Mouse (Mus musculus) embryonic facial prominence, embryonic 10.5 days (tissue): ENCODE results near the gene Nav2. TPM values are rescaled to one million over a fixed set of nuclear protein-coding genes. Genes with fewer than 3 reads are reported as not detected.

Experiments used
- DNase-seq: peaks from one replicate; pipeline ENCODE4 v3.0.0-alpha.2; 2017; ENCODE audit warnings: low spot score
- H3K27ac ChIP-seq: fragments of 300-500 bp; sonication (generic); replicated peaks from 2 replicates; pipeline ENCODE4 v1.5.1; 2016; ENCODE audit warnings: mild to moderate bottlenecking
- H3K27me3 ChIP-seq: fragments of 300-500 bp; sonication (generic); replicated peaks from 2 replicates; pipeline ENCODE4 v1.6.1; 2016; ENCODE audit warnings: low read depth, mild to moderate bottlenecking; ENCODE audit not compliant: poor library complexity, severe bottlenecking
- H3K36me3 ChIP-seq: fragments of 300-500 bp; sonication (generic); replicated peaks from 2 replicates; pipeline ENCODE4 v1.6.1; 2016; ENCODE audit warnings: mild to moderate bottlenecking, moderate library complexity
- H3K4me1 ChIP-seq: fragments of 300-500 bp; sonication (generic); 2 replicates; pipeline ENCODE4 v1.6.1; 2016
- H3K4me3 ChIP-seq: fragments of 300-500 bp; sonication (generic); 2 replicates; pipeline ENCODE4 v1.5.1; 2016; ENCODE audit warnings: mild to moderate bottlenecking, moderate library complexity
- H3K9me3 ChIP-seq: fragments of 300-500 bp; sonication (generic); 2 replicates; pipeline ENCODE4 v1.6.1; 2016; ENCODE audit warnings: mild to moderate bottlenecking
- whole genome bisulfite sequencing: fragments of 180-500 bp; shearing (Covaris S2); methylation state at CpG from one replicate; pipeline ENCODE4 v1.1.7; 2016; 5-methylcytosine and 5-hydroxymethylcytosine counted together
- polyA plus RNA-seq: library from polyadenylated mRNA; unstranded; fragments of >200 nt; fragmentation: Nextera tagmentation; extraction: Ambion mirVana; gene quantifications from 2 replicates; pipeline ENCODE4 v1.2.1, GENCODE M21; 2016

Nav2 gene
- polyA plus RNA-seq, 1 experiment from 2014 or later, result 11.5 TPM

- WGBS, result 8% methylated on average over 9 of the region's 9 CpGs
- no peak overlapping the region for H3K4me3 ChIP-seq
- H3K9me3 ChIP-seq, result no peaks in the 10 kb centered on the region
- DNase-seq, result peak; percentile 85
- no peak overlapping the region for H3K27ac ChIP-seq
- peaks cover 22% of the 10 kb centered on the region for H3K4me1 ChIP-seq
- no peaks in the 10 kb centered on the region for H3K36me3 ChIP-seq
- peaks cover 45% of the 10 kb centered on the region for H3K27me3 ChIP-seq
Observed at GRCm38 (mm10) chr7:49249996-49250395, 341.5 kb downstream of the Nav2 start.

DNA sequence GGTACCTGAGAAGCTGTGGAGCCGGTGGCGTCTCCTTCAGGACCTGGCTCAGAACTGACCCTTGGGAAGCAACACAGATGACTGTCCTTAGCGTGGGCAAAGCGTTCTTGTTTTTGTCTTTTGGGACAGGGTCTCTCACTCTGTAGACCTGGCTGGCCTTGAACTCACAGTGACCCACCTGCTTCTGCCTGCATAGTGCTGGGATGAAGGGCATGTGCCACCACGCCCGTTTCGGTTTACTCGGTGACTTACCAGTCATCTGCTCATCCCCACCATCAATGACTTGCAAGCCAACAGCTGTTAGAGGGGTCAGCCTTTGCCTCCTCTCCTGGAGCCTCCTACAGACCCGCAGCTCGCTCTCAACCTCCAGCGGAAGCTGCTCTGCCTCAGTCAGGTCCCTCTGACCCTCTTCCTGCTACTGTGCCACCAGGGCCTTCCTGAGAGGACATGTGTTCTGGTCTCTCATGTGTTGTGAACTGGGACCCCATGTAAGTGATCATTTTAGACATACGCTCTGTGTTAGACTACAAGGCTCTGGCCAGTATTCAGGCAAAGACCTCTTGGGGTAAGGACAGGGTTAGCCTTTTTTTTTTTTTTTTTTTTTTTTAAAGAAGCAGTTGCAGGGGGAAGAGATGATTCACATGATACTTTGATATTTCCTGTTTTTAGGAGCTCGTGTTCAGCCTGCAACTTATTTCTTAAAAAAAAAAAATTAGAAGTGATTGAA lies 342.2 kb downstream of the Nav2 start:
- H3K9me3 ChIP-seq, result no peaks in the 10 kb centered on the region
- DNase-seq, result no peak
- no peak overlapping the region for H3K4me3 ChIP-seq
- peaks cover 45% of the 10 kb centered on the region for H3K27me3 ChIP-seq
- H3K27ac ChIP-seq, result no peak overlapping the region
- peaks cover 17% of the 10 kb centered on the region for H3K4me1 ChIP-seq
- no peaks in the 10 kb centered on the region for H3K36me3 ChIP-seq
- WGBS, result 92% methylated on average over 13 of the region's 13 CpGs

- Histone ChIP-seq H3K9me3 (no peaks in the 10 kb centered on the region), H3K27ac (no peak overlapping the region), H3K36me3 (no peaks in the 10 kb centered on the region), H3K4me1 (peaks cover 14% of the 10 kb centered on the region), H3K4me3 (no peak overlapping the region), H3K27me3 (peaks cover 42% of the 10 kb centered on the region)
- WGBS, result 75% methylated on average over 10 of the region's 10 CpGs
- no peak for DNase-seq
Observed at GRCm38 (mm10) chr7:49251308-49251638, 342.8 kb downstream of the Nav2 start.

DNA sequence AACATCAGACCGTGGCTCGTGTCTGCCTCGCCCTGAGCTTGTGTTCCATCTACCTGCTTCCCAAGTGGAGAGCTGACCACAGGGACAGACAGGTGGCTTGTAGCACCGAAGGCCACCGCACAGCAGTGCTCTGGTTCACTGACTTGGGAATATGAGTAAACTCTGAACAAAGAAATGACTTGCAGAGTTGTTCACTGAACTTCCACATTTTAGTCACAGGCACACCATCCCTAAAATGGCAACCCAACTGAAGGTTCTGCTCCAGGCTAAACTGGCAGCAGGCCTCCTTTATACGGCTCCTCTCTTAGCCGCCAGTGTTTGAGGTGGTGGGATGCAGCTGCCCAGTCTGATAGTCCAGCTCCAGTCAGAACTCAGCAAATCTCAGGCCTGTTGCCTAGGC lies 343.9 kb downstream of the Nav2 start:
- DNase-seq, result no peak
- Histone ChIP-seq H3K27ac (no peak overlapping the region), H3K9me3 (no peaks in the 10 kb centered on the region), H3K36me3 (no peaks in the 10 kb centered on the region), H3K4me3 (no peak overlapping the region), H3K27me3 (peaks cover 30% of the 10 kb centered on the region), H3K4me1 (peaks cover 7% of the 10 kb centered on the region; the same call in 1 of the 2 replicates)
- WGBS, result 92% methylated on average over 7 of the region's 7 CpGs

DNA sequence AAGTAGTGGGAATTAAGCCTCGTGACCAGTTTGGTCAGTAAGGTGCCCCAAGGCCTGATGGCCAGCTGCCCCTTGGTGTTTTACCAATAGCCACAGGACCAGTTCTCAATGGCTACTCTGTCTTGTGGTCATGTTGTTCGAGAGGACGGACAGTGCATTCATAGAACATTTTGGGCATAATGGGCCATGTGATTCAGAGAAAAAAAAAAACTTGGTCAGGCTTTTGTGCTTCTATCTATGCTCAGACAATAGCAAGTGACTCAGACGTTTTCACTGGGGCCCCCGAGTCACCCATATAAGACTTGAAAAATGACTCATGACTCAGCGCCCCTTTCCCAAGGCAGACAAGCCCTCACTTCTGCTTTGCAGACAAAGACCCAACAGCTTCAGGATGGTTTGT lies 344.4 kb downstream of the Nav2 start:
- Histone ChIP-seq H3K36me3 (no peaks in the 10 kb centered on the region), H3K4me3 (no peak overlapping the region), H3K9me3 (no peaks in the 10 kb centered on the region), H3K27ac (no peak overlapping the region), H3K4me1 (peaks cover 5% of the 10 kb centered on the region; the same call in 1 of the 2 replicates), H3K27me3 (peaks cover 26% of the 10 kb centered on the region)
- DNase-seq, result no peak
- WGBS, result 75% methylated on average over 6 of the region's 6 CpGs

DNA sequence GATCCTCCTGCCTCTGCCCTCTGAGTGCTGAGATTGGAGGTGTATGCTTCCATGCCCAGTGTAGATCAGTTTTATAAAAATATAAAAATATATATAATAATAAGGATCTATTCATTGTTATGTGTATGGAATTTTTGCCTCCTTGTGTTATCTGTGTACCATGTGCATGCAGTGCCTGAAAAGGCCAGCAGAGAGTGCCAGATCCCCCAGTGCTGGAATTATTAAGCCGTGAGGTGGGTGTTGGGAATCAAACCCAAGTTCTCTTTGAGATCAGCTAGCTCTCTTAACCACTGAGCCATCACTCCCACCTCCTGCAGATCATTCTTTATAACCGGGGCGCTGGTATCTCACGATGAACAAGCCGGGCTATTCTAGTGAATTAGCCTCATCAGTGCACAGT lies 346.5 kb downstream of the Nav2 start:
- H3K4me3 ChIP-seq, result no peak overlapping the region
- H3K9me3 ChIP-seq, result no peaks in the 10 kb centered on the region
- peaks cover 11% of the 10 kb centered on the region for H3K4me1 ChIP-seq
- no peak overlapping the region for H3K27ac ChIP-seq
- H3K27me3 ChIP-seq, result peaks cover 4% of the 10 kb centered on the region
- H3K36me3 ChIP-seq, result no peaks in the 10 kb centered on the region
- no peak for DNase-seq
- 89% methylated on average over 5 of the region's 5 CpGs for WGBS

DNA sequence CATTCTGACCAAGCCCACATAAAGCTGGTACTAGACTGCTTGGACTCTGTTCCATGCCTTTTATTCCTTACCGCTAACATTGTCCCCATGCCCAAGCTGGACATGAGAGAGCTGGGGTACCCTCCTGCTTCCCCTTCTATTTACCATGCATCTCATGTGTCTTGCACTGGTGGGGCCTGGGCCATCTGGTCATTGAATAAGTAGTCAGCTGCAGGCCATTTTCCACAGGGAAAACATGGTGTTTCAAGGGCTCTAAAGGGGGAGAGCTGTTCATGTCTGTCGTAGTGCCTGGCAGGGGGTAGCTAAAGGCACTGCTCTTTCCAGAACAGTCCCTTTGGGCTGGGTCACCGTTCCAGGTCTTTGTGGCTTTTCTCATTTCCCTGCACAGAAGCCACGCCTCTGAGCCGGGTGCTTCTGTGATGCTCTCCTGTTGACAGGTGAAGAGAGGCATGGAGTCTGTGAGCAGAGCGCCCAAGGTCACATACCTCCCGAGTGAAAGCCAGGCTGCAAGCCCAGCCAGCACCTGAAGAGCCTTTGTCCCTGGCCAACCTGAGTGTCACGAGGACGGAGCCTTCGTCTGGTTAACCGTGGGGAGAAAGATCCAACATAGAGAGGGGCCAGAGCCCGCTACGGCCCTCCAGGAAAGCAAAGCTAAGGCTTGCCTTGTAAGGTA lies 348.9 kb downstream of the Nav2 start:
- no peaks in the 10 kb centered on the region for H3K27me3 ChIP-seq
- no peak overlapping the region for H3K27ac ChIP-seq
- peaks cover 29% of the 10 kb centered on the region for H3K4me1 ChIP-seq
- H3K36me3 ChIP-seq, result no peaks in the 10 kb centered on the region
- no peaks in the 10 kb centered on the region for H3K9me3 ChIP-seq
- DNase-seq, result no peak
- H3K4me3 ChIP-seq, result no peak overlapping the region
- WGBS, result 89% methylated on average over 13 of the region's 13 CpGs

- H3K4me3 ChIP-seq, result no peak overlapping the region
- 86% methylated on average over 6 of the region's 6 CpGs for WGBS
- H3K27ac ChIP-seq, result no peak overlapping the region
- peaks cover 31% of the 10 kb centered on the region for H3K4me1 ChIP-seq
- H3K27me3 ChIP-seq, result no peaks in the 10 kb centered on the region
- DNase-seq, result no peak
- H3K9me3 ChIP-seq, result no peaks in the 10 kb centered on the region
- H3K36me3 ChIP-seq, result no peaks in the 10 kb centered on the region
Observed at GRCm38 (mm10) chr7:49258088-49258487, 349.6 kb downstream of the Nav2 start.

DNA sequence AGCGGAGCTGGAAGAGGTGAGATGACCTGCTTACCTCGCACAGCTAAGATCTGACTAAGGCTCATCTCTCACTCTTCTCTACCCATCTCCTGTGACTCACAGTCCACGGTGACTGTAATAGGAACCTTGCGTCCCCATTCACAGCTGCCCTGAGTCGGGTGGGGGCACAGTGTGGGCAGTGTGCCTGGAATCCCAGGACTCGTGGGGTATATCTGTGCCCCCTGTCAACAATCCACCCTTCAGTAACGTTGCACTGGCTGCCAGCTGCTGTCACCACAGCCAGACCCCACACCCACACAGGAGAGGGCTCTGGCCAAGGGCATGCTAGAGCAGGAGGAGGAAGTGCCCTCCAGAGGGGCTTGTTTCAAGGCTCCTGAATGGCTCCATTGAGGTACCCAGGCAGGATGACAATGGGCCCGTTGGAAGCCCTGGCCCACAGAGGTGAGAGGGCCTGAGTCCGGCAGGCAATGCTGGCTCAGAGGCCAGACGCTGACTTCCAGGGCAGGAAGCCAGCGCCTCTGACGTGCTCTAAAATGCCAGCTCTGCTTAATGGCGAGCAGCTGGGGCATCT lies 353.5 kb downstream of the Nav2 start:
- 0 out of 2 replicates have a peak overlapping the region, but pooled peaks have one; percentile 4 for H3K27ac ChIP-seq
- H3K36me3 ChIP-seq, result no peaks in the 10 kb centered on the region
- H3K4me1 ChIP-seq, result peaks cover 31% of the 10 kb centered on the region
- 0 out of 2 replicates have a peak, but pooled peaks cover 4% of the 10 kb centered on the region for H3K27me3 ChIP-seq
- no peaks in the 10 kb centered on the region for H3K9me3 ChIP-seq
- 65% methylated on average over 13 of the region's 13 CpGs for WGBS
- DNase-seq, result no peak
- H3K4me3 ChIP-seq, result no peak overlapping the region

GRCm38 (mm10) chr7:49266422-49266821 lies 357.9 kb downstream of the Nav2 start:
- peaks cover 5% of the 10 kb centered on the region; the same call in 1 of the 2 replicates for H3K27me3 ChIP-seq
- 92% methylated on average over 6 of the region's 6 CpGs for WGBS
- DNase-seq, result no peak
- peaks cover 9% of the 10 kb centered on the region; the same call in 1 of the 2 replicates for H3K4me1 ChIP-seq
- no peak overlapping the region for H3K4me3 ChIP-seq
- H3K27ac ChIP-seq, result no peak overlapping the region
- no peaks in the 10 kb centered on the region for H3K9me3 ChIP-seq
- no peaks in the 10 kb centered on the region for H3K36me3 ChIP-seq

- no peak for DNase-seq
- H3K4me3 ChIP-seq, result no peak overlapping the region
- WGBS, result 89% methylated on average over 12 of the region's 12 CpGs
- no peak overlapping the region for H3K27ac ChIP-seq
- H3K27me3 ChIP-seq, result peaks cover 12% of the 10 kb centered on the region
- H3K4me1 ChIP-seq, result peaks cover 2% of the 10 kb centered on the region
- H3K36me3 ChIP-seq, result no peaks in the 10 kb centered on the region
- no peaks in the 10 kb centered on the region for H3K9me3 ChIP-seq
Observed at GRCm38 (mm10) chr7:49267621-49268325, 359.3 kb downstream of the Nav2 start.

GRCm38 (mm10) chr7:49268401-49268921 lies 359.9 kb downstream of the Nav2 start:
- no peak overlapping the region for H3K27ac ChIP-seq
- H3K4me1 ChIP-seq, result peaks cover 7% of the 10 kb centered on the region
- H3K36me3 ChIP-seq, result no peaks in the 10 kb centered on the region
- H3K27me3 ChIP-seq, result peaks cover 18% of the 10 kb centered on the region
- DNase-seq, result no peak
- no peak overlapping the region for H3K4me3 ChIP-seq
- 84% methylated on average over 9 of the region's 9 CpGs for WGBS
- H3K9me3 ChIP-seq, result no peaks in the 10 kb centered on the region
